Mouse (Mus musculus): ENCODE results near the gene Adgre1.

DNA sequence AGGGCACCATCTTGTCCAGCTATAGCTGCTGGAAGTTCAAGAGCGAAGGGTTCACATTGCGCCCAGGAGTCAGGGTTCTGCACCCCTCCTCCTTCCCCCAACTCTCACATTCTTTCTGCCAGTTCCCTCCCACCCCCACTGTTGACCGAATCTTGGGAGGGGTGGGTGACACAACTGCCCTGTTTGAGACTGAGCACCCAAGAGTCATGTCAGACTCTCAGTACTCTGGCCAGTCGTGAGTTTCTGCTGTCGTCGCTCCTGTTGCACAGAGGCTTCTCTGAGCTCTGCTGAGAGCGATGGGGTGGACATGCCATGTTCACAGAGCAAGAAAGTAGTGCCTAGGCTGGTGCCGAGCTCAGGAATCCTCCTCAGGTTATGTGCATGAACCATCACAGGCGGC is 19.2 kb upstream of the Adgre1 start:
- TF ChIP-seq CTCF (IDR thresholded peaks at IDR 0.05; ENCODE audit: control insufficient read depth, insufficient read depth, insufficient read length) (no peak), MAX (IDR thresholded peaks at IDR 0.05) (no peak), FOSL1 (IDR thresholded peaks at IDR 0.05; ENCODE audit: insufficient read depth, low read length, poor library complexity, severe bottlenecking) (no peak), MYOG (IDR thresholded peaks at IDR 0.05; ENCODE audit: control insufficient read depth, extremely low read depth, insufficient read length) (no peak), USF1 (IDR thresholded peaks at IDR 0.05; ENCODE audit: low read depth) (no peak), MYOD1 (IDR thresholded peaks at IDR 0.05; ENCODE audit: control insufficient read depth, insufficient read length, low read depth) (no peak), CEBPB (IDR thresholded peaks at IDR 0.05; ENCODE audit: low read depth) (no peak)
